Mouse (Mus musculus) T-helper 17 cell (primary cell): ENCODE results near the gene Art1.

Source experiments
- in situ Hi-C, 2 experiments: fragments of 300-600 bp; cut with MboI, MseI; formaldehyde crosslinking; loops; 1 replicate in 1 of 2; 2 replicates in 1 of 2; pipeline ENCODE4 v1.15.1; 2025; ENCODE audit warnings: high pct_unique_total_duplicates in 2 of 2

The Art1 gene

DNA sequence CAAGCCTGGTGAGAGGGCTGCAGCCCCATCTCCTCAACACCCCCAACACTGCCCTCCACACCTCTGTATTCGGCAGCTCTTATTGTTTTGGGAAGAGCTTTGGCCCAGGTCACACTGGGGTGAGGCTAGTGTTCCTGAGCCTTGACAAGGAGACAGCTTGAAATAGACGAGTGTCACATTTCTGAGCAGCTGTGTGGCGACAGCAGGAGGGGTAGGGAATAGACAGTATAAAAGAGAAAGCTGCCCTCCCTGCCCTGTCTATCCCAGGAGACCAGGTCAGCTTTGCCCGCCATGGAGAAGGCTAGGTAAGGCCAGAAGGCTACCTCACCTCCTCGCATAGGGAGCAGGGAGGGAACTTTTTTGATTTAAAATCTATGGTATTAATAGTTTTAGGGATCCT is at the start of gene Art1:
Gene Art1, plus strand, starts transcription at position 257 of the 400 bp plus-strand sequence.
- in situ Hi-C loops = no loop called here

- in situ Hi-C loops = loop anchor here in 1 of 2 experiments (10.0 kb wide), 1 partner anchor 397 kb away; the partner anchor contains the start of gene Clpb
Measured at GRCm38 (mm10) chr7:102061353-102061752, 40.2 kb upstream of the Art1 start.

GRCm38 (mm10) chr7:102062203-102062602 is 39.3 kb upstream of the Art1 start:
- in situ Hi-C loops = loop anchor here in 1 of 2 experiments (10.0 kb wide), 1 partner anchor 397 kb away; the partner anchor contains the start of gene Clpb

DNA sequence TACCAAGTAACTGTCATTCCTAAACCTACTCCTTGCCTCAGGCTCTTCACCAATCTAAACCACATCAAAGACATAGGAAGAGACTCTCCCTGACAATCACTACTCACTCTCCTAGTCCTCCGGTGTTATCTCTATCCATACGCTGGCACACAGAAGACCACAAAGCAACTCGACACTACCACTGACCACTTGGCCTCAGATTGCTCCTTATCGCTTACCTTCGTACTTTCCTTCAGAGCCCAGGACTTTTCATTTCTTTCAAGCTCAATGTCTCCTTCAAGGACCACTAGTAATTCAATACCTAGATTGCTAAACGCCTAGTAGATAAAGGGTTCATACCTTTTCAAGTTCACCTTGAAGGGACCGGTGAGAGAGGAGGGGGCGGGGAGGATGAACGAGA is 37.7 kb upstream of the Art1 start:
- in situ Hi-C loops = loop anchor here in 1 of 2 experiments (10.0 kb wide), 1 partner anchor 399 kb away; the partner anchor contains the start of gene Clpb

GRCm38 (mm10) chr7:102064655-102065045 is 36.9 kb upstream of the Art1 start:
- in situ Hi-C loops = loop anchor here in 1 of 2 experiments (10.0 kb wide), 1 partner anchor 400 kb away; the partner anchor contains the start of gene Clpb

GRCm38 (mm10) chr7:102065046-102065891 is 36.3 kb upstream of the Art1 start, which contains the start of the genes Rnf121, Xndc1 and Xntrpc:
Gene Rnf121, minus strand, starts transcription at chr7:102065469.
Gene Xndc1, plus strand, starts transcription at chr7:102065511.
Gene Xntrpc, plus strand, starts transcription at chr7:102065713.
- in situ Hi-C loops = loop anchor here in 1 of 2 experiments (10.0 kb wide), 1 partner anchor 400 kb away; the partner anchor contains the start of gene Clpb

- in situ Hi-C loops = loop anchor here in 1 of 2 experiments (10.0 kb wide), 1 partner anchor 402 kb away; the partner anchor contains the start of gene Clpb
Measured at GRCm38 (mm10) chr7:102066363-102066762, 35.2 kb upstream of the Art1 start.

DNA sequence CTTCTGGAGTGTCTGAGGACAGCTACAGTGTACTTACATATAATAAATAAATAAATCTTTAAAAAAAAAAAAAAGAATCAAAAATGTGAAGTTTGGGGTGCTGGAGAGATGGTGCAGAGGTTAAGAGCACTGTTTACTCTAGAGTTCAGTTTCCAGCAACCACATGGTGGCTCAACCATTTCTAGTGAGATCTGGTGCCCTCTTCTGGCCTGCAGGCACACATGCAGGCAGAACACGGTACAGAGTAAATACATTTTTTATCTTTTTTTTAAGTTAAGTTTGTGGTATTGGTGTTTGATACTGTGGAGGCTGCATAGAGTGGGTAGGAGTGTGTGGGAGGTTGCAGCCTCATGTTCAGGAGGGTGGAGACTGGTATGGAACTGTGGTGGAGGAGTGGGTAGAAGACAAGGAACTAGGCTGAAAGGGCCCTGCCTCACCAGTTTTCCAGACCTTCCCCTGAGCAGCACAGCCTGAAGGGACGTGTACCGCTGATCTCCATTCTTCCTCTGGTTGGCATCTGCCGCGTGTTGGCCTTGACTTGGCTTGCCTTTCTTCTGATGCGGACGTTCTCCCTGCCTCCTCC is 24.7 kb upstream of the Art1 start:
- in situ Hi-C loops = no loop called here

GRCm38 (mm10) chr7:102078517-102078916 is 23.0 kb upstream of the Art1 start:
- in situ Hi-C loops = no loop called here

DNA sequence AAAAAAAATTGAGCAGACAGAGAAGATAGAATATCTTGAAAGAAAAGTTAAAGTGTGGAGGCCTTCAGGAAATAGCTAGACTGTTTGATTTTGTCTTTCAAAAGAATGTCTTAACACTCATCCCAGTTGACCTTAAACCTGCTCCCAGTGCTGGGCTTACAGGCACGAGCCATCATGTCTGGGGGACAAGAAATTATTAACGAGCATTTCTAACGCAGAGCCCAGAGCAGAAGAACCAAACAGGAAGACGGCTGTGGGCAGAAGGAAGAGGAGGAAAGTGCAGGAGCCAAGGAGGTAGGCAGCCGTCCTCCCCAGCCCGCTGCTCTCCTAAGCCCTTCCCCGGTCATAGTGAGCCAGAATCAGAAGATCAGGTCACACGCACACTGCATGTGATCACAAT is 21.2 kb upstream of the Art1 start:
- in situ Hi-C loops = loop anchor here (5.0 kb wide), 3 partner anchors 33 to 418 kb away; partner anchors contain the start of gene Clpb (in 1 of the 2)

DNA sequence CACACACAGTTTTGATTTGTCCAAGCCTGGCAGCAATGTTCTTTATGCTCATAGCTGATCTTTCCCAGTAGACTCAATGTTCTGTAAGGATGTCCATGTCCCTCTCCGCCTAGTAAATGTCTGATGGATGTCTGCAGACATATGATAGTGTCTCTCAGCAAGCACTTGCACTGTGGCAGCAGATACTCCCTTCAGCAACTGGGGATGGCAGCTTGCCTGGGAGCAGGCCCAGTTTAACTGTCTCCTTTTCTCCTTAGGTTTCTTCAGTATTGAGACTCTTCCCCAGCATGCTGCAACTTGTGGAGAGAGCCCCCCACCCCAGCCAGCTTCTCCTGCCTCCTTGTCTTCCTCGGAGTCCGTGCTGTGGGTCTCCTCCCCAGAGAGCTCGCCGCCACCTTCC is 19.8 kb upstream of the Art1 start:
- in situ Hi-C loops = loop anchor here (5.0 kb wide), 3 partner anchors 34 to 419 kb away; partner anchors contain the start of gene Clpb (in 1 of the 2)

DNA sequence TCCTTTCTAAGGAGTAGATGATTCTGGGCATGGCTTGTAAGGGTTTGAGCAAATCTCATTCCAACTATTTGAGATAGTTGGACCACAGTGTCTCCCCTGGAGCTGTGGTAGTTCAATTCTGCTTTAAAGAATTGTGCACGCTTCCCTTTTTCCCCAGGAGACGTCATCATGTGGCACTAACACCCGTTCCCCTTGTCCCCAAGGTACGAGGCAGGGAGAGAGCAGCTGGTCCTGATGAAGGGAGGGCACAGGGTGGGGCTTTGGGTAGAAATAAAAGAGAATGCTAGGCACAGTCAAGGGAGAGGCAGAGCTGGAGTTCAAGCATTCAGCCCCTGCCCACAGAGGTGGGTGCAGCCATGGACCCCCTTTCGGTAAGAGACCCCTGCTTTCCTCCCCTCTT is 18.7 kb upstream of the Art1 start, which contains the start of gene Trpc2:
Gene Trpc2, plus strand, starts transcription at position 301 of the 400 bp plus-strand sequence.
- in situ Hi-C loops = loop anchor here (5.0 kb wide), 3 partner anchors 36 to 421 kb away; partner anchors contain the start of gene Clpb (in 1 of the 2)

DNA sequence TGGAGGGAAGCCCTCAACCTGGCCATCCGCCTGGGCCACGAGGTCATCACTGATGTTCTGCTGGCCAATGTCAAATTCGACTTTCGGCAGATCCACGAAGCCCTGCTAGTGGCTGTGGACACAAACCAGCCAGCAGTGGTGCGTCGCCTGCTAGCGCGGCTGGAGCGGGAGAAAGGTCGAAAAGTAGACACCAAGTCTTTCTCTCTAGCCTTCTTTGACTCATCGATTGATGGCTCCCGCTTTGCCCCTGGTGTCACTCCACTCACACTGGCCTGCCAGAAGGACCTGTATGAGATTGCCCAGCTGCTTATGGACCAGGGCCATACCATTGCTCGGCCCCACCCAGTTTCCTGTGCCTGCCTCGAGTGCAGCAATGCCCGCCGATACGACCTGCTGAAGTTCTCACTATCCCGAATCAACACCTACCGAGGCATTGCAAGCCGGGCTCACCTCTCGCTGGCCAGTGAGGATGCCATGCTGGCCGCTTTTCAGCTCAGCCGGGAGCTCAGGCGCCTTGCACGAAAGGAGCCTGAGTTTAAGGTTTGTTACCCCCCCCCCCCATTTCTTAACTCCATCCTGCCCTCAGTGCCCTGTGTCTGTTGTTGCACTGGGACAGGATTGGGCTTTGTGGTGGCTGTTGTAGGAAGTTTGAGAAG is 17.4 kb upstream of the Art1 start:
- in situ Hi-C loops = loop anchor here (5.0 kb wide), 3 partner anchors 37 to 422 kb away; partner anchors contain the start of gene Clpb (in 1 of the 2)

GRCm38 (mm10) chr7:102087336-102087735 is 14.2 kb upstream of the Art1 start:
- in situ Hi-C loops = no loop called here

DNA sequence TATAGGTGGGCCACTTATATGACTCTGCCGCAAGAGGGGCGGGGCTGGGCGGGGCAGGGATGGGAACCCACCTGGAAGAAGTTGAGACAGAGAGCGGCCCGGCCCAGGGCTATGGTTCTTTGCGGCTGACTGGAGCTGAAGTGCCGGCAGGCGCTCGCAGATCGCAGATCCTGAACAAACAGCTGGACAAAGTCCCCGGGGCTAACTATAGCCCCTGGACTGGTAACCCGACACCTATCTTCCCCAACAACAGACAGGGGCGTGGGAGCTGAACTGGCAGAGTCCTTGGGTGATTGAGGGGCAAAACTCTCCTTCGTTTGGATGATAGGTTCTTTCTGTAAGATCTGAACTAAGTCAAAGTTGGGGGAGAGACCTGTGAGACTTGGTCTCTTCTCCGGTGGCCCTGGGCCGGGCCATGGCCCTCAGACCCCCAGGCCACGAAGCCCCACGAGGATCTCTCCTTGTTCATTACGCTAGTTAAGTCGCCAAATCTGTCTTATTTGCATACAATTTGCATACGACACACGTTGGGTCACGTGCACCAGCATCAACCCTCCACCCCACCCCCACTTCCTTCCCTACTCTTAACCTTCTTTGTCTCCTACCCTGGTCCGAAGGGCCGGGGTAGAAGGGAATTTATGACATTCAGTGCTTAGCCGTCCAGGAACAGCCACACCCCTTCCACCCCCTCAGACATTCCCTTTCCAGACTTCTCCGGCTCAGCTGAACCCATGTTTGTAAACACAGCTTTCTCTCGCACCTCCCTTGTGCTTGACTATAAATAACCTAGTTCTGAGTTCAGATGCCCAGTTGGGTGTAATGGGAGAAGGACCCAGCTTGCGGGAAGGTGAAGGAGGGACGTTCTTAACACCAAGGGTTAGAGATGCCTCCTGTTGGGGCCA is 1.5 kb upstream of the Art1 start:
- in situ Hi-C loops = loop anchor here in 1 of 2 experiments (10.0 kb wide), 1 partner anchor 715 kb away; no protein-coding TSS in a partner anchor

- in situ Hi-C loops = no loop called here
Measured at GRCm38 (mm10) chr7:102100868-102101267, 675 bp upstream of the Art1 start.

GRCm38 (mm10) chr7:102102241-102102640 is 698 bp downstream of the Art1 start:
- in situ Hi-C loops = no loop called here

GRCm38 (mm10) chr7:102102696-102103095 is 1.2 kb downstream of the Art1 start:
- in situ Hi-C loops = no loop called here

DNA sequence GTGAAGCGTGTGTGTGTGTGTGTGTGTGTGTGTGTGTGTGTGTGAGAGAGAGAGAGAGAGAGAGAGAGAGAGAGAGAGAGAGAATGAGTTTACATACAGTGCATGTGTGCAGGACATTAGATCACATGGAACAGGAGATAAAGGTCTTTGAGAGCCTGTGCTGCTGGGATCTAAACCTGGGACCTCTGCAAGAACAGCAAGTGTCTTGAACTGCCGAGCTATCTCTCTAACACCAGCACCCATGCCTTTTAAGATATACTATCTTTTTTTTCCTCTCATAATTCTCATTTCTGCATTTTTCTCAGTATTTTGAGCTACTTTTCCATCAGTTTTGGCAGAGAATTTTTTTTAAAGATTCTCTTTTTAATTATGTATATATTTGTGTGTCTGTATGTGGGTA is 2.0 kb downstream of the Art1 start:
- in situ Hi-C loops = no loop called here

DNA sequence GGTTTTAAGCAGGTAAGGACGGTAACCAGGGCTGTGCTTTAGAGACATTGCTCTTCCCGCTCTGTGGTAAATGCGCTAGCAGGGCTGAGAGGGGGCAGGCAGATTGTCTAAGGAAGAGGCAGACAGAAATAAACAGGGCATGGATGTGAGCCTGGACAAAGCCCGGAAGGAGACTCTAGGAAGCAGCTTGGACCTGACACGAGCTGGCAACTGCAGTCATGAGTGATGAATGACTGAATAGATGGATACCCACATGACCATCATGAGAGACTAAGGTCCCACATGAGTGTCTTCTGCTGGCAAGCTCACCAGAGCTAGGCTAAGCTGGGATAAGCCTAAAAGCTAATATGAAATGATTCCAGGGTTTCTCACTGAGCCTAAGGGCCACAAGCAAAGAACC is 2.6 kb downstream of the Art1 start:
- in situ Hi-C loops = no loop called here
